Mouse (Mus musculus) small intestine, adult 2 months (tissue): ENCODE measurements at regions not wholly inside any gene's neighbourhood (a gene's known extent, or its start where the extent isn't known, plus 50 kb on each side); places are given as distances from the start of the nearest gene placed in this dataset.

ENCODE experiments used
- H3K27ac ChIP-seq: fragments of 200-500 bp; 2 replicates; pipeline ENCODE4 v1.5.1; 2012; ENCODE audit warnings: low read depth, low read length, control low read depth, inconsistent platforms; ENCODE audit not compliant: insufficient read depth
- H3K27me3 ChIP-seq: fragments of 200-500 bp; 2 replicates; pipeline ENCODE4 v1.6.1; 2012; ENCODE audit warnings: mild to moderate bottlenecking, moderate library complexity, low read length, inconsistent platforms; ENCODE audit not compliant: control insufficient read depth, insufficient read depth
- H3K36me3 ChIP-seq: fragments of 200-500 bp; 2 replicates; pipeline ENCODE4 v1.6.1; 2012; ENCODE audit warnings: mild to moderate bottlenecking, low read length, control low read depth, inconsistent platforms; ENCODE audit not compliant: control insufficient read depth, insufficient read depth
- H3K4me1 ChIP-seq: fragments of 200-500 bp; 2 replicates; pipeline ENCODE4 v1.6.1; 2012; ENCODE audit warnings: low read length, inconsistent platforms, mixed read lengths; ENCODE audit not compliant: control insufficient read depth, insufficient read depth, insufficient read length
- H3K4me3 ChIP-seq: fragments of 200-500 bp; 2 replicates; pipeline ENCODE4 v1.5.1; 2012; ENCODE audit warnings: low read depth, mild to moderate bottlenecking, control low read depth, inconsistent platforms, low read length, moderate library complexity
- CTCF ChIP-seq: fragments of 200-500 bp; IDR thresholded peaks from 2 replicates; pipeline ENCODE4 v1.5.1; 2012; ENCODE audit warnings: low read depth, mild to moderate bottlenecking, control low read depth, inconsistent platforms, low read length, moderate library complexity, mixed read lengths; ENCODE audit not compliant: insufficient replicate concordance, insufficient read length; ENCODE audit errors: extremely low read depth
- POLR2A ChIP-seq: fragments of 200-500 bp; IDR thresholded peaks from 2 replicates; pipeline ENCODE4 v1.6.1; 2012; ENCODE audit warnings: low read depth, mild to moderate bottlenecking, control low read depth, inconsistent platforms, low read length, moderate library complexity
- WGBS: fragments of 180-500 bp; shearing (Covaris S2); methylation state at CpG from one replicate; pipeline ENCODE4 v1.1.7; 2018; 5-methylcytosine and 5-hydroxymethylcytosine counted together

- no peak for TF ChIP-seq POLR2A
- TF ChIP-seq CTCF = no peak
- Histone ChIP-seq H3K27me3 (no peaks in the 10 kb centered on the region), H3K27ac (no peak overlapping the region), H3K36me3 (no peaks in the 10 kb centered on the region), H3K4me3 (no peak overlapping the region), H3K4me1 (no peaks in the 10 kb centered on the region)
- WGBS = 40% methylated on average over 6 of the region's 6 CpGs
Measured at GRCm38 (mm10) chr4:7567687-7568393, 671.0 kb downstream of the Car8 start.

- 67% methylated on average over 7 of the region's 7 CpGs for WGBS
Measured at GRCm38 (mm10) chr4:7559867-7560832, 678.7 kb downstream of the Car8 start.

GRCm38 (mm10) chr4:7558721-7559120 is 680.1 kb downstream of the Car8 start:
- no peak for TF ChIP-seq POLR2A
- 38% methylated on average over 2 of the region's 2 CpGs for WGBS
- H3K27ac ChIP-seq = no peak overlapping the region
- no peak overlapping the region for H3K4me3 ChIP-seq
- H3K27me3 ChIP-seq = no peaks in the 10 kb centered on the region
- H3K4me1 ChIP-seq = no peaks in the 10 kb centered on the region
- no peaks in the 10 kb centered on the region for H3K36me3 ChIP-seq

More at GRCm38 (mm10) chr4:7559867-7560832, 678.7 kb downstream of the Car8 start:
- H3K27ac ChIP-seq = no peak overlapping the region
- no peaks in the 10 kb centered on the region for H3K4me1 ChIP-seq
- H3K4me3 ChIP-seq = no peak overlapping the region
- no peaks in the 10 kb centered on the region for H3K36me3 ChIP-seq
- no peaks in the 10 kb centered on the region for H3K27me3 ChIP-seq
- no peak for TF ChIP-seq POLR2A
- TF ChIP-seq CTCF = no peak

GRCm38 (mm10) chr4:7534301-7534700 is 704.5 kb downstream of the Car8 start:
- 94% methylated on average over 4 of the region's 4 CpGs for WGBS
- Histone ChIP-seq H3K4me1 (no peaks in the 10 kb centered on the region), H3K4me3 (no peak overlapping the region), H3K27me3 (no peaks in the 10 kb centered on the region), H3K36me3 (no peaks in the 10 kb centered on the region), H3K27ac (no peak overlapping the region)
- TF ChIP-seq CTCF (no peak), POLR2A (no peak)

GRCm38 (mm10) chr4:7527718-7528117 is 711.1 kb downstream of the Car8 start:
- no peak overlapping the region for H3K27ac ChIP-seq
- H3K36me3 ChIP-seq = no peaks in the 10 kb centered on the region
- no peaks in the 10 kb centered on the region for H3K4me1 ChIP-seq
- TF ChIP-seq CTCF = no peak
- no peak for TF ChIP-seq POLR2A
- WGBS = 85% methylated on average over 2 of the region's 2 CpGs
- H3K4me3 ChIP-seq = no peak overlapping the region
- H3K27me3 ChIP-seq = no peaks in the 10 kb centered on the region

- TF ChIP-seq POLR2A = no peak
- WGBS = 73% methylated on average over 1 of the region's 1 CpGs
- no peaks in the 10 kb centered on the region for H3K4me1 ChIP-seq
- no peaks in the 10 kb centered on the region for H3K36me3 ChIP-seq
- no peak overlapping the region for H3K4me3 ChIP-seq
- no peaks in the 10 kb centered on the region for H3K27me3 ChIP-seq
- no peak overlapping the region for H3K27ac ChIP-seq
Measured at GRCm38 (mm10) chr4:7513081-7513480, 725.8 kb downstream of the Car8 start.

GRCm38 (mm10) chr4:7485552-7485951 is 753.3 kb downstream of the Car8 start:
- no peak overlapping the region for H3K27ac ChIP-seq
- TF ChIP-seq CTCF = no peak
- TF ChIP-seq POLR2A = no peak
- H3K4me3 ChIP-seq = no peak overlapping the region
- H3K36me3 ChIP-seq = no peaks in the 10 kb centered on the region
- no peaks in the 10 kb centered on the region for H3K4me1 ChIP-seq
- H3K27me3 ChIP-seq = no peaks in the 10 kb centered on the region
